Mouse (Mus musculus) CH12.LX (cell line): ENCODE measurements at regions not wholly inside any gene's neighbourhood (a gene's known extent, or its start where the extent isn't known, plus 50 kb on each side); places are given as distances from the start of the nearest gene placed in this dataset.

Source experiments
- POLR2A ChIP-seq: IDR thresholded peaks from 2 replicates; pipeline ENCODE4 v1.6.1; 2011; ENCODE audit warnings: low read depth, mild to moderate bottlenecking, improper control_type of control experiment, low read length
- USF1 ChIP-seq: IDR thresholded peaks from 2 replicates; pipeline ENCODE4 v1.6.1; 2014; ENCODE audit warnings: low read depth, mild to moderate bottlenecking, inconsistent platforms, low read length, improper control_type of control experiment

GRCm38 (mm10) chr13:53979226-53979625 is 76.3 kb downstream of the Drd1 start:
- TF ChIP-seq POLR2A (no peak), USF1 (no peak)
